Mouse (Mus musculus): ENCODE measurements around the gene Tmem97.
"Not testable (repeated sequence)": the region's sequence is repeated elsewhere in the genome, so short reads cannot be mapped to it uniquely, and the experiment has no call there.

Gene Tmem97

DNA sequence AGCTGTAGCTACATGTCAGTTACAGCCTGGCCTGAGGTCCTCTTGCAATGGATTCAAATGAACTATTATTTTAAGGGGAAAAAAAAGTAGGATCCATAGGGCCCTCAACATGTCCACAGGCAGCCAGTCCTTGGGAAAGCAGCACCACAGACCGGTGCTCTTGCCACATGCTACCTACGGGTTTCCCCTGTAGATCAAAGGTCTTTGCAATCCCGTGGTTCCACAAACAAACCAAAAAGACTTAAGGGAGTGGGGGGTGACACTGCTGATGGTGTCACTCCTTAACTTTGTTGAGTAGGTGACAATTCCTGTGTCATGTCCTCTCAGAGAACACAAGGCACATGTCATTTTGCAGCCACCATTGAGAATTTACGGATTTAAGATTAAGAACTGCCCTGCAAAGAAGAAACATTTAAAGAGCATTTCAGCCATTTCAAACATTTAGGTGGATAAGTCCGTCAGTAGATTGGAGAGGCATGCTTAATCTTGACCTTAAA is 1.0 kb downstream of the Tmem97 start:
- DNase-seq (ENCODE audit: low read depth): no peak

DNA sequence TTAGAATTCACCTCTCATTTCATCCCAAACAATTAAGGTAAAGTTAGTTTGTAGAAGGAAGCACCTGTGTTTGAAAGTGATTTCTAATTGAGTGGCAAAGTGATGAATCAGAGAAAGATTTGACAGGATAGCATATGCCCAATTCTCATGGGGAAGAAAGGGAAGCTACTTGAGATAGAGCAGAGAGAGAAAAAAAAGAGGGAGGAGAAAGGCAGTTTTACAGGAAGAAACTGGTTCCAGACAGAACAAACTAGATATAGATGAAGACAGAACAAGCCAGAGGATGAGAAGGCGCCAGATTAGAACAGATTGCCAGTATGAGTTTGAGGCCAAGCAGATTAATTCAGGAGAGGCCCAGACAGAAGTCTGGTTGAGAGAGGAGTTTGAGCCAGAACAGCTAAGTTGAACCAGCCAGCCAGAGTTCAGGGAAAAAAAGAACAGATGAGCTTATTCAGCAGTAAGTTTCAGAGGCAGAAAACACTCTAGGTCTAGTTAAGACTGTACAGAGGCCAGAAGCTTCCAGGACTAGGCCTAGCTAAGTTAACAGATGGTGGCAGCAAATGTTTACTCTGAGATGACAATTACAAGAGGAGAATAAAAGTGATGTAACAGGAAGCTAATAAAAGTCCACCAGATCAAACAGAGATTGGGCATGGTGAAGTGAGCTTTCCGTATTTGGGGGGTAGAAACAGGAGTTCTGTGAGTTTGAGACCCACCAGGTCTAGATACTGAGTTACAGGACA is 2.7 kb downstream of the Tmem97 start:
- no peak for DNase-seq (ENCODE audit: low read depth)

GRCm38 (mm10) chr11:78545181-78545580 is 5.4 kb downstream of the Tmem97 start:
- no peak for DNase-seq (ENCODE audit: low read depth)

GRCm38 (mm10) chr11:78544449-78545111 is 6.0 kb downstream of the Tmem97 start:
- DNase-seq (ENCODE audit: low read depth): no peak

GRCm38 (mm10) chr11:78540358-78540757 is 10.2 kb downstream of the Tmem97 start:
- no peak for DNase-seq (ENCODE audit: low read depth)

GRCm38 (mm10) chr11:78536690-78537084 is 13.9 kb downstream of the Tmem97 start:
- no peak for DNase-seq (ENCODE audit: low read depth)

- DNase-seq (ENCODE audit: low read depth): peak; percentile 98
Observed at GRCm38 (mm10) chr11:78536080-78536689, 14.4 kb downstream of the Tmem97 start, which contains the start of the genes Tnfaip1 and Ift20. Tnfaip1 (minus strand) TSS chr11:78536332. Ift20 (plus strand) TSS chr11:78536361.

GRCm38 (mm10) chr11:78535376-78536079 is 15.0 kb downstream of the Tmem97 start:
- DNase-seq (ENCODE audit: low read depth): no peak

GRCm38 (mm10) chr11:78534516-78534915 is 16.1 kb downstream of the Tmem97 start:
- no peak for DNase-seq (ENCODE audit: low read depth)

GRCm38 (mm10) chr11:78531515-78531914 is 19.1 kb downstream of the Tmem97 start:
- DNase-seq (ENCODE audit: low read depth): not testable (repeated sequence)

DNA sequence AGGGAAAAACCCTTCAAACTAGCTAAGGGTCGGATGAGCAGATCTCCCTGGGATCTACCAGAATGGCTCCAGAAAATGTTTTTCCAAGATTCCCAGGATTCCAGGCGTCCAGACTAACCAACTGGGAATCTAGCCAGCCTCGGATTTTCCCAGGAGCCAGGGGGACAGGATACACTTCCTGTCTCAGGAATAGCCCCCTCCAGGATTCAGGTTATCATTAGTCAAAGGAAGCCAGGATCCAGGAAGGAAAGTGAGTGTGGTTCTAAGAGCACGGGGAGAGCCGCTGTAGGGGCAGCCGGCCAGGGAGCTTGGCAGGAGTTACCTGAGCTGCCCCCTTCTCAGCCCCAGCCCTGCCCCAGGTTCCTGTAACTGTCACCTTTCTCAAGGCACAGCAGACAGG is 19.5 kb downstream of the Tmem97 start:
- DNase-seq (ENCODE audit: low read depth): no peak

GRCm38 (mm10) chr11:78530001-78530400 is 20.6 kb downstream of the Tmem97 start:
- no peak for DNase-seq (ENCODE audit: low read depth)

DNA sequence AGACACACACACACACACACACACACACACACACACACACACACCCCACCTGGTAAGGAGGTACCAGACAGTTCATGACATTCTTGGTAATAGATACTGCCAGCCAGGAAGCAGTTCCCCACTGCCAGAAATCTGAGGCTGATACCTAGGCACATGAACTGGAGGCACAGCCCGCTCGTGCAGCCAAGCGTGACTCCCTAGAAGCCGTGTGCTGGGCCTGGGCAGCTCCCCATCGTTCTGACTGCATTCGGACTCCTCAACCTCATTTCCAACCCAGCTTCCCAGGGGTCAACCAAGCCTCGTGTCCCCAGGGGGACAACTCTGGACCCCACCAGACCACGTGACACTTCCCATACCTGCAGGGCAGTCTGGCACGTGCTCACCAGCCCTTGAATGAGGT is 21.9 kb downstream of the Tmem97 start:
- no peak for DNase-seq (ENCODE audit: low read depth)

DNA sequence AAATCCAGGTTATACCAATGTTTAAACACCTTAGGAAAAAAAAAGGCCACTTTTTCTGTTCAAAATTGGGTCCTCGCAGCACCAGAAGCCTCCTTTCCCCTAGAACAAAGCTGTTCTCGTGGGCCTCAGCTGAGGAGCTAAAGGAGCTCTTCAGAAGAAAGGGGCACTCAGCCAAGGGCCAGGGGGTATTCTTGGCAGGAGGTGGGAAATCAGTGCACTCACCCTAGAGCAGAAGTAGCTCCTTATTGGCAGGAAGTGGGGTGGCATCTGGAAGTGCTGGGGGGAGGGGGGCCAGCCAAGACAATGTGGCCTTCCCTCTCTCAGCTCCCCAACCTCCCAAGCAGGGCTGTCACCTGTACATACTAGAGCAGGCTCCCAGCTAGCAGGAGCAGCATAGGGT is 25.7 kb downstream of the Tmem97 start:
- no peak for DNase-seq (ENCODE audit: low read depth)

GRCm38 (mm10) chr11:78523241-78523955 is 27.2 kb downstream of the Tmem97 start:
- DNase-seq (ENCODE audit: low read depth): no peak

GRCm38 (mm10) chr11:78522481-78522997 is 28.0 kb downstream of the Tmem97 start:
- no peak for DNase-seq (ENCODE audit: low read depth)

DNA sequence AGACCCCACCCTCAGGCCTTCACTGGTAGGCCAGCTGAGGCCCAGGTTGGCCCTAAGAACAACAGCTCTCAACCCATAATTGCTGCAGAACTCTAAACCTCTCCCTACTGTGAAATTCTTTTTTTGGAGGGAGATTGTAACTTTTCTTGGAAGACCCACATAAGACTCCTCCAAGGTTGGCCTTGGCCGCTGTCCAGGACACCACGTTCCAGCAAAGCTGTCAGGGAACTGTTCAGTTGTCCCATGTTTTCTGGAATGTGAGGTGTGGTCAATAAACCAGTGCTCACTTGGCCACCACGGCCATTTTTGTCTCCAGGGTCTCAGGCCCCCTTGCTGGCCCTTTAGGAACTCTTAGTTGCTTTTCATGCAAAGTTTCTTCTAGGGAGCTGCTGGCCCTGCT is 28.7 kb downstream of the Tmem97 start:
- no peak for DNase-seq (ENCODE audit: low read depth)

DNA sequence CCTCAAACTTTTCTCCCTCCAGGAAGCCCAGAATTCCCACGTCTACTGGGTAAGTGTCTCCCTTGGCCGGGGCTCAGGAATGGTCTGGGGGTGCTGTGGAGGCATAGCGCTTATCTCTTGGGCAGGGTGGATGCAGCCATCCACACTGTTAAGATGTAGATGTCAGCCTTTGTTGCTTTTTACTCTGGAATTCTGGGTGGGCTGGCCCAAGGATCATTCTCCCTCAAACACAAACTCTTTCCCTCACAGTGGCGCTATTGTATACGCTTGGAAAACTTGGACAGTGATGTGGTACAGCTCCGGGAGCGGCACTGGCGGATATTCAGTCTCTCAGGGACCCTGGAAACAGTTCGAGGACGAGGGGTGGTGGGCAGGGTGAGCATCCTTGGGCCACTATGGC is 31.6 kb downstream of the Tmem97 start:
- no peak for DNase-seq (ENCODE audit: low read depth)

GRCm38 (mm10) chr11:78515549-78516325 is 34.8 kb downstream of the Tmem97 start:
- no peak for DNase-seq (ENCODE audit: low read depth)

DNA sequence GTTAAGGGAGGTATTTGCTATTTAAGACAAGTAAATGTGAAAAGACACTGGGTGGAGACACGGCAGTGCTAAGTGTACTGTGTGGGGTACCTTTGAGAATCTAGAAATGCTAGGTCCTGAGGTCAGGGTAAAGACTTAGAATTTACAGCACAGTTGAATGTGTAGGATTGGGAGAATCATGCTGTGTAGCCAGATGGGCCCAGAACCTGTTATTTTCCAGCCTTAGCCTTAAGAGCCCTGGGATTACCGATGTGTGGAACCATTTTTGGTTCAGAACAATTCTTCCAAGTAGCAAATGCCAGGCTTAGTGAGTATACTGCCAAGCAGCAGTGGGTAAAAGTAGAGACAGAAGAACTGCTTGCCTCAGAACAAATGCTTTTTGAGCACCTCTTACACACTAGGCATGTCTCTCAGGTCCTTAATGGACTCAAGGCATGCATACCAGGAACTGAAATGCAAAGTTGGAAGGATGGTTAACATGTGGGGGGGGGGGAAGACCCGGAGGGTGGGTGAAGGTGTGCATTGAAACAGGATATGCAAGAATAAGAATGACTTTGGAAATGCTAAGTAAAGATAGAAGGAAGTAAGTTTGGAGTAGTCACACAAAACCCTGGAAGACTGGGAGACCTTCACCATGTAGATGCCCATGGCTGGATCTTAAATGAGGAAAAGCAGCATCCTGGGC is 37.3 kb downstream of the Tmem97 start:
- no peak for DNase-seq (ENCODE audit: low read depth)

Measured in c-Kit-positive CD71-negative TER-119-negative erythroid progenitor cells, embryonic 14.5 days (primary cell).